Mouse (Mus musculus) heart, postnatal 0 days (tissue): Measurements from ENCODE around the gene Gm12166. TPM values are rescaled to one million over a fixed set of nuclear protein-coding genes. Genes with fewer than 3 reads are reported as not detected.
A peak's percentile ranks its signal among the peaks of the same experiment; 100 is the strongest.

Experiments used
- ATAC-seq: fragments of 200-750 bp; cut with Nextera tagmentation; 2 replicates; pipeline ENCODE4 v1.8.0; 2017; ENCODE audit warnings: low read depth, moderate number of reproducible peaks, moderate library complexity; ENCODE audit not compliant: insufficient read depth
- DNase-seq: peaks from one replicate; pipeline ENCODE4 v3.0.0-alpha.2; 2016; ENCODE audit warnings: low spot score
- H3K27ac ChIP-seq: fragments of 300-500 bp; sonication (generic); 2 replicates; pipeline ENCODE4 v1.5.1; 2014; ENCODE audit warnings: low read depth, mild to moderate bottlenecking
- H3K27me3 ChIP-seq: fragments of 300-500 bp; sonication (generic); 2 replicates; pipeline ENCODE4 v1.6.1; 2014; ENCODE audit warnings: low read length, mixed read lengths; ENCODE audit not compliant: control insufficient read depth, insufficient read depth
- H3K36me3 ChIP-seq: fragments of 300-500 bp; sonication (generic); replicated peaks from 2 replicates; pipeline ENCODE4 v1.6.1; 2014; ENCODE audit warnings: low read length, mixed read lengths; ENCODE audit not compliant: control insufficient read depth, insufficient read depth
- H3K4me1 ChIP-seq: fragments of 300-500 bp; sonication (generic); 2 replicates; pipeline ENCODE4 v1.6.1; 2014; ENCODE audit warnings: antibody characterized with exemption; ENCODE audit not compliant: control insufficient read depth, insufficient read depth
- H3K4me2 ChIP-seq: fragments of 300-500 bp; sonication (generic); 2 replicates; pipeline ENCODE4 v1.6.1; 2014; ENCODE audit warnings: low read depth, mild to moderate bottlenecking, low read length, moderate library complexity
- H3K4me3 ChIP-seq: fragments of 300-500 bp; sonication (generic); 2 replicates; pipeline ENCODE4 v1.5.1; 2014; ENCODE audit warnings: low read depth, low read length
- H3K9ac ChIP-seq: fragments of 300-500 bp; sonication (generic); replicated peaks from 2 replicates; pipeline ENCODE4 v1.6.1; 2014; ENCODE audit warnings: low read depth, low read length, mixed read lengths
- H3K9me3 ChIP-seq: fragments of 300-500 bp; sonication (generic); replicated peaks from 2 replicates; pipeline ENCODE4 v1.6.1; 2016; ENCODE audit warnings: low read length; ENCODE audit not compliant: control insufficient read depth
- CTCF ChIP-seq: IDR thresholded peaks from 2 replicates; pipeline ENCODE4 v1.5.1; 2016; ENCODE audit warnings: antibody characterized with exemption, control low read depth, low read depth
- EP300 ChIP-seq: IDR thresholded peaks from 2 replicates; pipeline ENCODE4 v1.6.1; 2016; ENCODE audit warnings: antibody characterized with exemption, low read depth
- WGBS: fragments of 180-500 bp; shearing (Covaris S2); extraction: QIAGEN DNeasy Blood & Tissue Kit; methylation state at CpG from one replicate; pipeline ENCODE4 v1.1.7; 2014; 5-methylcytosine and 5-hydroxymethylcytosine counted together
- polyA plus RNA-seq: library from polyadenylated mRNA; unstranded; fragments of >200 nt; fragmentation: Nextera tagmentation; extraction: Ambion mirVana; gene quantifications from 2 replicates; pipeline ENCODE4 v1.2.1, GENCODE M21; 2015
- total RNA-seq: library from RNA; depleted of rRNA; stranded (reverse); fragments of >200 nt; gene quantifications from 2 replicates; pipeline ENCODE4 v1.2.3, GENCODE M21; 2014; ENCODE audit warnings: low replicate concordance

Gene Gm12166
- total and polyA plus RNA-seq, 2 experiments from 2014 or later: 1.8 to 3.9 TPM

DNA sequence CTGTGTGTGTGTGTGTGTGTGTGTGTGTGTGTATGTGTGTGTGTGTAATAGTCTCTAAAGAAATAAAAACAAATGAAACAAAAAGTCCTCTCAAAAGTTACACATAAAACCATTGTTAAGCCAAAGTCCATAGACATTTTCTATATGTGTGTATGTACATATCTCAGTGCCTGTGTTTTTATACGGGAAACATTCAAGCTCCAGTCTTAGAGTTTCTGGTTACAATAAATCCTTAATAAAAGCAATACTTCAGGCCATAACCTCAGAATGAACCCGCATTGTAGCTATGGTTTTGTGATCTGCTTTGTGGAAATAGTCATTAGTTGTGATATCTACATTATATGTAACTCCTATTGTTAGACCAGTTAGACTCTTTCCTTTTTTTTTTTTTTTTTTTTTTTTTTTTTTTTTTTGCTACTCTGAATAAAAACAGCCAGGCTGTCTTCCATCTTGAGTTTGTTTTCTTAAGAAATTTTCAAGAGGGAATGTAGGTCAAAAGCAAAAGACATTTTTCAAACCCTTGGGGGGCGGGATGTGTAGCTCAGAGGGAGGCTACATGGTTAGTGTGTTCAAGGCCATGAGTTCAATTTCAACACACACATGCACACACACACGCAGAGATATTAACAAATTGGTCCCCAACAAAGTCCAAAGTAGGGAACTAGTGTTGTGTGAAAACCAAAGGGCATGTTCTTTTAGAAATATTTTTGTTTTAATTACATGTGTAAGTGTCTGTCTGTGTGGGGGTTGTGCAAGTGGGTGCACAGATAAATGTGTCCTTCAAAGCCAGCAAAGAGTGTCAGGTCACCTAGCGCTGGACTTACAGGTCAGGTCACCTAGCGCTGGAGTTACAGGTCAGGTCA is 23.9 kb downstream of the Gm12166 start:
- 89% methylated on average over 6 of the region's 6 CpGs for WGBS
- no peak for TF ChIP-seq EP300
- TF ChIP-seq CTCF: no peak
- ATAC-seq: no peak
- Histone ChIP-seq H3K27ac (no peak overlapping the region), H3K36me3 (no peaks in the 10 kb centered on the region), H3K4me2 (no peak overlapping the region), H3K4me1 (peaks cover 9% of the 10 kb centered on the region), H3K9me3 (no peaks in the 10 kb centered on the region), H3K27me3 (no peaks in the 10 kb centered on the region), H3K4me3 (no peak overlapping the region), H3K9ac (no peak overlapping the region)
- no peak for DNase-seq

DNA sequence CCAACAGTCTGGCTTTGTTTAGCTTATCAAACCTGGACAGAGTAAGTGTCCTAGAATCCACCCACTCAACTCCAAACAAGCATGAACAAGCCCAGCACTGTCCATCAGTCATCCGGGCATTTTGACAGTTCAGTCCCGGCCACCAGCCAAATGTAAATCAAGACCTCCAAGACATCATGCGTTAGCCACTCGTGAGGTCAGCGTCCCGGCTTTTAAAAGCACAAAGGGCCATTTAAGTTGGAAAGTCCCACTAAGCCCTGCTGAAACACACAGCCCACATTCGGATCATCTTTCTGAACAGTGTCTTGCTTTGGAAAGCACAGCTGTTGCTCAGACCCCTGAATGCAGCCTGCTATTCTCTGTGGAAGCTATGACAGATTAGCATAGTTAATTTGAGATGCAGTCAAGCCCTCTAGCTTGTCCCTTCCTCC is 26.1 kb downstream of the Gm12166 start:
- Histone ChIP-seq H3K4me2 (no peak overlapping the region), H3K4me1 (peaks cover 9% of the 10 kb centered on the region), H3K36me3 (no peaks in the 10 kb centered on the region), H3K27me3 (no peaks in the 10 kb centered on the region), H3K27ac (no peak overlapping the region), H3K4me3 (no peak overlapping the region), H3K9ac (no peak overlapping the region), H3K9me3 (no peaks in the 10 kb centered on the region)
- 46% methylated on average over 7 of the region's 7 CpGs for WGBS
- no peak for TF ChIP-seq EP300
- TF ChIP-seq CTCF: no peak
- DNase-seq (peak; percentile 21), ATAC-seq (0 out of 2 replicates have a peak, but pooled peaks have one; percentile 27)

DNA sequence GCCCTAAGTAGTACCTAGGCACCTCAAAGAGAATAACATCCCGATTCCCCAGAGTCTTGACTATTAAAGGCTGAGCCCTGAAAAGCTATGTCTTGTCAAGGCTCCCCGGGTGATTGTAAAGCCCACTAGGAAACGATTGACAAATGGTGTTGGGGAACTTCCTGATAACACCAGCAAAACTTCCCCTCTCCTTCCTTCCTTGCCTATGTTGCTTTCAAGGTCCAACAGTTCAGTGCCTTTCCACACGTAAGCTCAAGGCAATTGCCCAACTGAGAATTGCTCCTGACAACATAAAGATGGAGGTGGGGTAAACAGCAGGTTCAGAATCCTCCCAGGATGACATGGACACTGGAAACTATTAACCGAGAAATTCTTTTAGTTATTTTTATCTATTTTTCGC is 29.1 kb downstream of the Gm12166 start:
- WGBS: 50% methylated on average over 6 of the region's 6 CpGs
- TF ChIP-seq CTCF (no peak), EP300 (no peak)
- Histone ChIP-seq H3K4me3 (no peak overlapping the region), H3K4me1 (no peaks in the 10 kb centered on the region), H3K27me3 (no peaks in the 10 kb centered on the region), H3K36me3 (no peaks in the 10 kb centered on the region), H3K9ac (no peak overlapping the region), H3K9me3 (no peaks in the 10 kb centered on the region), H3K4me2 (no peak overlapping the region), H3K27ac (no peak overlapping the region)
- no peak for DNase-seq
- no peak for ATAC-seq

DNA sequence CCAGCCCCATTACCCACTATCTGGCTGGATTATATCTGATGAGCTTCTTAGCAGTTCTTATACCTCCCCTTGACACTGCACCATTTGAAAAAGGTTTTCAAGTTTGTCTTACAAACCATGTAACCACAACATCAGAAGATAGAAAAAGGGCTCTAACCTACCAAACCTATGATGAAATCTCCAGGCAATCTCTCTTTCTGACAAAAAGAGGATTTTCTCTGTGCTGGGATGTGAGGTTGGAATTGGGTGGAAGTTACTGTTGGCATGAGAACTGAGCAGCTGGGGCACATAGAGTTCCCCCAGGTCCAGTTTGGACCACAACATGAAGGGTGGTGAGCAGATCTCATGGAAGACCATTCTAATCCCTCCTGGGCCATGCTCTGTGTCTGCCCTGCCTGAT is 30.3 kb downstream of the Gm12166 start:
- Histone ChIP-seq H3K9ac (no peak overlapping the region), H3K4me2 (no peak overlapping the region), H3K27ac (no peak overlapping the region), H3K27me3 (no peaks in the 10 kb centered on the region), H3K9me3 (no peaks in the 10 kb centered on the region), H3K36me3 (no peaks in the 10 kb centered on the region), H3K4me3 (no peak overlapping the region), H3K4me1 (no peaks in the 10 kb centered on the region)
- TF ChIP-seq CTCF (no peak), EP300 (no peak)
- DNase-seq: no peak
- no peak for ATAC-seq

DNA sequence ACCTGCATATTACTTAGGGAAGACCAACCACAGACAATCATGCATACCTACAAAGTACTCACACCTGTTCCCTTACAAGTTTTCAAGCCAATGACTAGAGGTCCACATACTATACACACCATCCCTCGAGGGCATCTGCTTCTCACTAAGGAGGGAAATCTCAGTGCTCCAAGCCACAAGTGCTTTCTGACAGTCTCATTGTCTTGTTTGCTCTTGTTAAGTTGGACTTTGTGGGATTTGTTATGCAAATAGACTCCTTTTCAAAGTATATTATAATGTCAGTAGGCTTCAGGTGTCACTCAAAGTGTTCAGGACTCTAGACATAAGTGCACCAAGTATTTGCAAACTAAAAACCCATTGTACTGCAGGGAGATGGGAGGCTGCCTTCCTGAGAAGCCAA is 31.9 kb downstream of the Gm12166 start:
- no peak overlapping the region for H3K27ac ChIP-seq

More for the DNA sequence above, 31.9 kb downstream of the Gm12166 start:
- no peak overlapping the region for H3K4me3 ChIP-seq
- no peaks in the 10 kb centered on the region for H3K27me3 ChIP-seq
- H3K4me2 ChIP-seq: no peak overlapping the region
- WGBS: 82% methylated on average over 1 of the region's 1 CpGs
- no peaks in the 10 kb centered on the region for H3K9me3 ChIP-seq
- DNase-seq: no peak
- no peak overlapping the region for H3K9ac ChIP-seq
- H3K36me3 ChIP-seq: no peaks in the 10 kb centered on the region
- ATAC-seq: no peak
- TF ChIP-seq EP300 (no peak), CTCF (no peak)
- H3K4me1 ChIP-seq: no peaks in the 10 kb centered on the region
